Mouse (Mus musculus) lung, postnatal 14 days (tissue): Measurements from ENCODE around the gene Thsd4.
"Not testable (repeated sequence)": the region's sequence is repeated elsewhere in the genome, so short reads cannot be mapped to it uniquely, and the experiment has no call there.

Experiments used
- DNase-seq: peaks from one replicate; pipeline ENCODE4 v3.0.0; 2021

Thsd4 gene

DNA sequence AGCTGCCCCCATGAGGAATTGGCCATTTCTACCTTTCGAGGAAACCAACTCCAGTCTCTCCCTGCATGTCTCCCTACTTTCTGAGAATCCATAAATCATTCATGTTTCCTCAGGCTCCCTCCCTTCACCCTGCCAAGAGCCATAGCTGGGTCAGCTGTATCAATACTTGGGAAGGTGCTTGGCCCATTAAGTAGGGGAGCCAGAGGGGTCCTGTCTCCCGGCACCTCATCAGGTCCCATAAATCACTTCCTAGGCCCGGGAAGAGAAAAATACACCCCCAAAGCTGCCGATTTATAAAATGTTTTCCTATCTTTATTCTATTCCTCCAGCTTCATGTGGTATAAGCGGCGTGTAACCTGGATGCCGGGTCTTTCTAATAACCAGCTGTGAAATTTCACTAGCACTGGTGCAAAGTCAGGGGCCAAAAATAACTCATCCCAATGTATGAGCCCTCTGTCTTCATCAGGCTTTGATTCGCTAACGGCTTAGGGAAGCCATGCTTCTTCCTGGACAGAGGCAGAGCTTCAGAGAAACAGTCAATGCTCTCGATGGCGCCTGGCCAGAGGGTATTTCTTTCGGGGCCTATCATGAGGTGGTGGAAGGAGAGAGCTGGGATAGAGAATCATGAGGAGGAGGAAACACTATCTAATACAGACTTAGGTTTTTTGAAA lies 323.2 kb downstream of the Thsd4 start:
- peak; percentile 38 for DNase-seq

DNA sequence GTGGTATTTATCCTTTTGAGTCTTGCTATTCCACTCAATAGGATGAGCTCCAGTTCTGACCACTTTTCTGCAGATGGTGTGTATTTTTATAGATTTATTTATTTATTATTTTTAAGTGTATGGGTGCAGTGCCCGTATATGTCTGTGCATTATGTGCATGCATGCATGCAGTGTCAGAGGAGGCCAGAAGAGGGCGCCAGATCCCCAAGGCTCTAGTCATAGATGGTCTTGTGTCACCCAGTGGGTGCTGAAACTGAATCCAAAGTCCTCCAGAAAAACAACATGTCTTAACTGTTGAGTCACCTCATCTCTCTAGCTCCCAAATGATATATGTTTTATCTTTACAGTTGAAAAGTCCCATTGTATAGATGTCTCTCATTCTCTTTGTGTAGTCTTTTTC lies 326.3 kb downstream of the Thsd4 start:
- DNase-seq = no peak

DNA sequence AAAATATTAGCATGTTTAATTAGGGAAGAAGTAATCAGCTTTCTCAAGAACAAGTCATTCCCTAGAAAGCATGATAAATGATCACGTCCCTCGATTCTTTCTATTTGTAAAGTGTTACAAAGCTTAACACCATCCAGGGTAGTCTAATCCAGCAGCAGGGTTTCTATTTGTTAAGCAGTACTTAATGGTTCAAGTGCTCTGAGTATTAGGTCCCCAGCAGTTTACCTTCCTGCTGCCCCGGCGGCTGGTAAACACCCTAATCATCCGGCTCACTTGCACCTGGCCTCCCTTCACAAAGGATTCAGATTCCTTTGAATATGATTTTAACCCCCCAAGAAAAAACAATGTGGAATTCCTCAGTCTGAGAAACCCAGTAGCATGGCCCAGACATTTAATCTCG lies 326.9 kb downstream of the Thsd4 start:
- no peak for DNase-seq

DNA sequence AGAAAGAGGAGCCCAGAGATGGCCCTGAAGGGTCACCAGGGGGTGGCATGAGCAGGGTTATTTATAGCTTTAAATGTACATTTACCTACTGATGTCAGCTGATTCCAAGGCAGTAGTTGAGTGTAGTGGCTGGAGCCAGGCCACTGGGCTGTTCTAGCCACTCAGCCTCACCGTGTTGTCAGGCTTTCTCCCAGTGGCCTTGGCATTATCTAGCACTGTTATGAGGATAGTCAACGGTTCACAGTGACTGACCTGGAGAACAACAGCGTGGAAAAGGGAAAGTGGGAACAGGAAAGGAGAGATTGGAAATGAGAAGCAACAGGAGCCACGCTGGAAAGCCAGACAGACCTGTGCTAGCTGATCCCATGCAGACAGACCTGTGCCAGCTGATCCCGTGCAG lies 329.5 kb downstream of the Thsd4 start:
- no peak for DNase-seq

DNA sequence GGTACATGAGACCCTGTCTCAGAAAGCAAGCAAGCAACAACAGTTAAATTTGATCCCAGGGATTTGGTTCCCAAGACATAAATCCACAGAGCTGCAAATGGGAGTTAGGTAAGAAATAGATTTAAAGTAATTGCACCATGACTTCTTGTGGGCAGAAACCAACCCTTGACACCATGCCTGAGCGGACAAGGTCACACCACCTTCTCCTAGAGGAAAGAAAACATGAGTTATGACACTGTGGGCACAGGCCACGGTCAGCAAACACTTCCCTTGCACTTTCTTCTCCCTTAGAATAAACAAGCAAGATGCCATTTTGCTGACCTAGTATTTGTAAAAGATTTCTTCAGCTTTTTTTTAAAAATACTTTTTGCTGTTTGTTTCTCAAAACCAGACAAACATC lies 334.4 kb downstream of the Thsd4 start:
- DNase-seq = peak; percentile 10

DNA sequence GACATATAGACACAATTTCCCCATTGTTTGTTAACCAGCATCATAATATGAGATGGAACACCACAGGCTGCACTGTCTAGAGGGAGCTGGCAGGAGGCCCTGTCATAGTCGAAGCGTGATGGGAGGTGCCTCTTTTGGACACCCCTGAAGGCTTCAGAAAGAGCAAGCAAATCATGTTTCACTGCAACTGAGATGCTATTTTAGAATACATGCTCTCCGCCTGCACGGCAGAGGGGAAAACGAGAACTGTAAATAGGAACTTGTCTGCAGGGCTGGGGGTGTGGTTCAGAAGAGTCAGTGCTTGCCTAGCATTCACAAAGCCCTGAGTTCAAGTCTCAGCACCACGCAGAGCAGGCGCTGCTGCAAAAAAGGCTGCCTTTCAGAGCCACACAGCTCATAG lies 334.9 kb downstream of the Thsd4 start:
- no peak for DNase-seq

DNA sequence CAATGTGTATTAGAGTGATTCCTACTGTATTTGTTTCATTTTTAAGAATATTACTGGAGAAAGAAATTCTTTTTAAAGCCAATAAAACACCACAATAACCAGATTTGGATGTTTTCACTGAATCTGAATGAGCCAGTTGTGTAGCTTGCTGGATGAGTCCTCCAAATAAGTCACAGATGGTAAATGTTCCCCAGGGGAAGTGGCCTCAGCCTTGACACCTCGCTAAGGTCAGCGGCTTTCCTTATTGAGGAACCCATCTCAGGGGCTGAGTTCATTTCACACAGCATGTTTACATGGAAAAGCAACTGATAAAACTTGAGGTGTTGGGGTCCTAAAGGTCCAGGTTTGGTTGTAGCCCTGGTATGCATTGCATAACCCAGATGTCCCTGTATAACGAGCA lies 337.8 kb downstream of the Thsd4 start:
- no peak for DNase-seq

DNA sequence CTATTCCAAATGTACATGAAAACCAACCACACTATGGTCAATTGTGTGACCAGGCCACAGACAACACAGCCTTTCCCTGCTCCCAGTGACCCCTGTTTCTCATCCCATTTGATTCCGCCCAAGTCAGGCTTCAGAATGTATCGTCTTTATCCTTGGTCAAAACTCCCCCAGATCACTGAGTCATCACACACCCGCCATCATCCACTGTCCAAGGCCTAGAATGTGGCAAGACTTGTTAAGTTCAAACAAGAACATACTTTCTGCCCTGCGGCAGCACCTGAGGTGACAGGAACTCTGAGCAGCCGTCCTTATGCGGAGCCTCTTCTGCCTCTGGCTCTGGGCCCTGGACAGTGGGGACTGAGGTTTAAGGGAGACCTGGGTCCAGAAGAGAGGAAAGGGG lies 339.5 kb downstream of the Thsd4 start:
- no peak for DNase-seq

DNA sequence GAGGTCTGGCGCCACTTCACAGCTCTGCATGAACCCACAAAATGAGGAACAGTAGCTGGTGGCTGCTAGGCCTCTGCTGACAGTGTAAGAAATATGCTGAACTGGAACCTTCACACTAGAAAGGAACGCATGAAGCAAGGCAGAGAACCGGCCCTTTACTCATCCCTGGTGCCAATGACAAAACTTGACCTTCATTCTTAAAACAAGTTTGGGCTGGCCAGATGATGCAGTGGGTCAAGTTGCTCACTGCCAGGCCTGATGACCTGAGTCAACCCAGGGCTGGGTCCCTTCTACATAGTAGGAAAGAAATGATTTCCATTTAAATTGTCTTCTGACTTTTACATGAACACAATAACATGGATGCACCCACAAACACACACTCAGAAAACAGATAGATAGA lies 340.9 kb downstream of the Thsd4 start:
- DNase-seq = no peak

DNA sequence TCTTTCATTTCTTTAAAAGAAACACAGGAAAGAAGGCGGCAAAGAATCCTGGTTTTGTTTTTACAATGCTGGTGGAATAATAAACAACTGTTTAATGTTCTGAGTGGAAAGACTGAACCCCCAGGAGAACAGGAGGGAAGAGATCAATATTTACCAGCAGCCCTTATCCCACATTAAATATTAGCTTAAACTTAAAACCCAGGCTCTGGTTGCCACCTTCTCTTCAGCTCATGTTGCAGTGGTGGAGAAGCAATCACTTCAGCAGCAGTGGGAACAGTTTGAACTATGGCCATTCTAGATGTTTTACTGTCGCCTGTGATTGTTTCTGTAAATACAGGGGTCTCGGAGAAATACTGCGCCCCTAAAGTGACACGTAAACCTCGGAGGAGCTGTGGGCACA lies 341.7 kb downstream of the Thsd4 start:
- DNase-seq = no peak

DNA sequence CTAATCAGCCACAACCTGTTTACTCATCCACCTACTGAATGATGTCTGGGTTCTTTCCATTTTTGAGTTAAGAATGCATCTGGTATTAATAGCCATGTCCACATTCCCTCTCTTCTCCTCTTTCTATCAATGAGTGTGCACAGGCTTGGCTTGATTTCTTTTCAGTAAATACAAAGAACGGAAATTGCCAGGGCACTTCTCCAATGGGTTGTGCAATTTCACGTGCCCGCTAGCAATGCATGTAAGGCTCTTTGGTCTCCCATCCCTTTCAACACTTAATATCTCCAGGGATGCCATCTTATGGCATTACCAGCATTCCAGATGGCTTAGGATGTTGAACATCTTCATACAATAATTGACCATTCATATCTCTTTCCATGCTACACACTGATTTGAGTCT lies 345.5 kb downstream of the Thsd4 start:
- peak; percentile 10 for DNase-seq

DNA sequence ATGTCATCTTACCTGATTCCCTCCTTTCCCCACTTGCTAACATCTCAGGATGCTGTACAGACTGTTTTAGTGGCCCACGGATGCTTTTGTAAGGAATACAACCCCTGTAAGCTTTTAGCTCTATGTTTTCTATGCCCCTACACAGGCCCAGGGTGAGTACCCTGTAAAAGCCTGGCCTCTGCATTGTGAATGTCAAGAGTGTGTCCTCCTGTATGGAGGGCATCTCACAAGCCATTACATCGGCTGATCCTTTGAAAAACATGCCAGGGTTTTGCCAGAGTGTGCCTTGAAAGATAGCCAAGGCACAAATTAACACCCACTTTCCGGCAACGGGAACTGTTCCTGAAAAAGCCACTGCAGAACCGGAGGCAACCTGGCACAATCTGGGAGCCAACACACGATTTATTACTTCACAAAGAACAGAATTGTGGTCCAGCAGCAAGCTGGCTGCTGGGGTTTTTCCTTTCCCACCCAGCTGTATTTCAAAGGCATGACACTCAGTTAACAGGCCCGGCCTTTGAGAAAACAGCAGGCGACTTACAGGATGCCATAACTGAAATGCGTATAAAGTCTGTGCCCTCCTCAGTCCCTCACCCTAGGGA lies 349.3 kb downstream of the Thsd4 start:
- DNase-seq = not testable (repeated sequence)

DNA sequence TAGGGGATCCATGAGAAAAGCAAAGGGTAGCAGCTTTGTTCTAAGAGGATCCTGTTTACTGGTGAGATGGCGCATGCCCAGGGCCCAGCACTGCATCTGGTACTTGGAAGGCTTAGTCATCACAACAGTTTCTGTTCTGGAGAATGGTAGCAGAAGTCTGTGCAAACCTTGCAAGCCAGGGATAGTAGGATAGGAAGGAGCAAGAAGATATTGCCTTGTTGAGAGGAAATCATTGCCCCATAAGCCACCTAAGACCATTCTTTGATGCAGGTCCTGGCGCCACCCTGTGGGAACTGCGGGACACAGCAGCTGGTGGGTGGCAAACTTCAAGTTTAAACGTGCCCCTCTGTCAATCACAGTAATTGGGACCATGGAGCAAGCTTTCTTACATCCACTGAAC lies 354.9 kb downstream of the Thsd4 start:
- DNase-seq = no peak

DNA sequence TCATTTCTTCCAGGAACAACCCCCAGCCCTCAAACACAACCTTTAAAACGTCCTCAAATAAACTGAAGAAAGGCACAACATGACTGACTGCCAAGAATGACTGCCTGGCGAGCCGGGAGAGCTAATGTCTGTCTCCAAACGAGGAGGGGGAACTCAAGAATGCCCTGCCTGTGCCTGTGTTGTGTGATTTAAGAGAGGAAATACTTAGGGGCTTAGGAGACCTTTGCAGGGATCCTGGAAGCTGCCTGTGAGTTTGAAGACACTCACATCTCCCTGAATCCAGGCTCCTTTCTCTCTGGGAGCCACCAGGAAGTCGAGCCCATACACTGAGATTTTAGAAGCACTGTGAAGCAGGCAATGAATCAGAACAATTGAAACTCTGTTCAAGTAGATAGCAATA lies 361.0 kb downstream of the Thsd4 start:
- no peak for DNase-seq

DNA sequence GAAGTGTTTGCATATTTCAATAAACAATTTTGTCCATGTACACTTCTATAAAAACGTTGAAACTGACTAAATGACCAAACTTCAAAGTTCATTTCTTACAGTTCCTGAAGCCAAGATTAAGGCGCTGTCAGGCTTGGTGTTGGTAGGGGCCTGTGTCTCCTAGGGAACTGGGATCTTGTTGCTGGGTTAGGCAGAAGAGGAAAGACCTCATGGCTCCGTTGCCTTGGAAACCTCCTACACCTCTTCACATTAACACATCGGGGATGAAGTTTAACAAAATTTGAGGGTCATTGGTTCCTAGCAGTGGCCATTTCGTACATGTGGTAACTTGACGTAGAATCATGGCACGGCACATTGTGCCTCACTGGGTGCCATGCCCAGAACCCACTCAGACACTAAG lies 361.7 kb downstream of the Thsd4 start:
- no peak for DNase-seq

DNA sequence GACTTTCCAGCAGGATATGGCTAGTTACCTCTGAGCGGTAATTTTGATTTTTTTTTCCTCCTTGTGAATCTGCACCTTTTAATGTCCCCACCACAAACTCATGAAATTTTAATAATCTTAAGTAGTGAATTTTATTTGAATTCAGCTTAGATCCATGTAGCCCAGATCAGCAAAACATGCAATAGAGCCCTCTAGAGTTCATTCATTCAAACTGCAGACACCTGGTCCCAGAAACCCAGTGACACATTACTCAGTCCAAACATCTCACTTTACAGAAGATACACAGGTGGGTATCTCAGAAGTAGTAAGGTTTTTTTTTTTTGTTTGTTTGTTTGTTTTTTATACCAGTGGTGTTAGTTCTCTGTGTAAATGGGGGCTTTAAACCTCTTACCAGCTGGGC lies 368.9 kb downstream of the Thsd4 start:
- DNase-seq = no peak

DNA sequence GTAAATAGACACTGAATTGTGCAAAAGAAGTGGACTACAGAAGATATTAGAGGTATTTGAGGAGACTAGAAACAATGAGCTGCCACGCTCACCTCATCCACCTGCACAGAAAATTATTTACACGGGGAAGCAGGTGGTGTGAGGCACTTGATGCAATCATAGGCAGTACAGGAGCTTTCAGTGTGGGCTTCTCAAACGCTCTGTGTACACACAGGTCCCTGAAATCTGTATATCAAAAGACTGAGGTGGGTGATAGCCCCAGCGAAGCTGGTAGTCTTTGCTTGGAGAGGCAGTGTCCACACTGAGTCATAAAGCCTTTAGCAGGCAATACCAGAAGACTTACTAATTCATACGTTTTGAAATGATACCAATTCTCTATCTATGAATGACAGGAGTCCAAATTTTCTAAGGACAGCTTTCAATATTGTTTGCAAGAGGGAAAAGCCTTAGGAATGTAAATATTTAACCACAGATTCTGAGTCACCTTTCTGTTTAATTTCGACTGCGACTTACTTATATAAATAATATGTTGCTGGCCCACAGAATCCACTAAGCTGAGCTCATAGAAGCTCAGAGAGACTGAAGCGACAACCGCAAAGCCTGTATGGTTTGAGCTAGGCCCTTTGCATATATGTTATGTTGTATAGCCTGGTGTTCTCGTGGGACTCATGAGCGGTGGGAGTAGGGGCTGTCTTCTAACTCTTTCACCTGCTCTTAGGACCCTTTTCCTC lies 369.8 kb downstream of the Thsd4 start:
- no peak for DNase-seq

DNA sequence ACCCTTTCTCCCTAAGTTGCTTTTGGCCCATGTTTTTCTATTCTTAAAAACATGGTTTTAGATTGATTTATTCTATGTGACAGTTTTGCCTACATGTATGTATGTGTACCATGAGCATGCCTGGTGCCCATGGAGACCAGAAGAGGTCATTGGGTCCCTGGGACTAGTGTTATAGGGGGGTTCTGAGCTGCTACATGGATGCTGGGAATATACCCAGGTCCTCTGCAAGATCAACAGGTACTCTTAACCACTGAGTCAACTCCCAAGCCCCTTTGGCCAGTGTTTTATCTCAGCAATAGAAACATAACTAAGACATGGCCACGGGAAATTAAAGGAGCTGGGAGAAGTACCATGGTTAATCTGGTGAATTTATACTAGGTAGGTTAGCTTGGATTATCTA lies 371.3 kb downstream of the Thsd4 start:
- no peak for DNase-seq

DNA sequence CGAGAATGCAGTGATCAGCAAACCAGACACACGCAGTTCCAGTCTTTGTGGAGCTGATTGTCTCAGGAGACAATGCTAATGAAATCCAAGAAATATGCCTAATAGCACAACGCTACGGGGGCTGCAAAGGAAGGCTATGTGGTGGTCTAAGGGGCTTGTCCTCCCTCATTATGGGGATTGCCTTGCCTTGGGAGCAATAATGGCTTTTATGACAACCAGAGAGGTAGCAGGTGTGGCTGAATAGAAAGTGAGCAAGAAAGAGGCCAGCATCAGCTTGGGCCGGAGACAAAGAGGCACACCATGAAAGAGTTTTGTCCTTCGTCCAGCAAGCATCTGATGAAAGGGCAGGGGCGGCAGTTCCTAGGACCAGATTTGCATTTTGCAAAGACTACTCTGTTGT lies 372.9 kb downstream of the Thsd4 start:
- DNase-seq = no peak

DNA sequence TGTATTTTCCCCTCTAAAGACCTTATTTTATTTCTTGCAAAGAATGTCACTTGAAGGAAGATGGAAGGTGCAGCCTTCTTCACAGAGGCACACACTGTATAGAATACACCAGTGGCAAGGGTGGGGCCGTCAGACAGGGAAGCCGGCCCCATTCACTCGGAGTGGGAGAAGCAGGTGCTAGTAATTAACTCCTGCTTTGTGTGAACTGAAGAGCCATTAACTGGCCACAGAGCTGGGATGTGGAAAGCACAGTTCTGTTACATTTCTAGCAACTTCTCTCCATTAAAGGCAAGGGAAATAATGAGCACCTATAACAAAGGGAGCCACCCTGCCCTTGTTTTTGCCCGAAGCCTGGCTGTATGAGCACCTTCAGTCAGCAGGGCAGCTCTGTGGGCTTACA lies 374.4 kb downstream of the Thsd4 start:
- no peak for DNase-seq

DNA sequence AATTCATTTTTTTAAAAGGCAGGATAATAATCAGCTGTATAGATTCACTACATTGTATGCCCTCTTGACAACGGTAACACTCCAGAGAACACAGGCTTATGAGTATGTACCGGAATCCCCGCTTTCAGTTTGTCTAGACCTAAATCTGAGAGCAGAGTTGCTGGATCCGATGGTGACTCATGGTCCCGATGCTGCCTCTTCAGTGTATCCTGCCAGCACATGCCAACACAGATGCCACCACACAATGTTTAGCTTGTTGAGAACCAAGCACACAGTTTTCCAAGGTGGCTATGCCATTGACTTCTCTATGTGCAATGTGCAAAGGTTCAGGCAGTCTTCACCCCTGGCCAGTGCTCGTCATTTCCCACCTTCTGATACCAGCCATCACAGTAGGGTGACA lies 378.0 kb downstream of the Thsd4 start:
- no peak for DNase-seq

DNA sequence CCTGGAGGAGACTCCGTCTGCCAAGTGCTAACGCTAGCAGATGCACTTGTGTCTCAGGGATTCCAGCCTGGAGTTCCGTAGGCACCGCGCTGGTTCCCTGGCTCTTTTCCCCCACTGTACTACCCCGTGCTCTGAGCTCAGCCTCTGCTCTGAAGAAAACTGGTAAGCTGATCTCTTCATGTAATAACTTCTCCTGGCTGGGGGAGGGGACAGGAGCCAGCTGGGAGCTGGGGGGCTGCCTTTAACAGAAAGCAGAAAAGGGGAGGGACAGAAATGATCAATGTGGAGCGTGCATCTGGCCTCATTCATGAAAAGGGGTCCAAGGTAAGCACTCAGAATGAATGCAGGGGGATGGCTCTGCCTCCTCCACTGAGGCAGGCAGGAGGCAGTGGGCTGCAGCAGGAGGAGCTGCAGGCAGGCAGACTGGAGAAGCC lies 380.7 kb downstream of the Thsd4 start:
- DNase-seq = no peak

DNA sequence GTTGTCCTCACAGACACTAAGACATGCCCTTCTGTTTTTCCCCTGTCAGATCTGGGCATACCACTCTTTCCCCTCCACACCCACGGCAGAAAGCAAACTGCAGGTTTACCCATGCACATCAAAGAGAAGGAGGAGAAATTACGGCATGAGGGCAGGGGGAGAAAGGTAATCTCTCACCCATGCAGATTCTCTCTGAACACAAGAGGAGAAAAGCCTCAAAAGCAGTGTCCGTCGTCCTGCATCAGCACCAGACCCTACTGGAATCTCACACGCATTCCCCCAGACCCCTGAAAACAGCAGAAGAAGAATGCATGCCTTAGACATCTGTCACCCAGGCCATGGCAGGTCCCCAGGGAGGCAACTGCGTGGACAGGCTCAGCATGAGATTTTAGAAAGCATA lies 381.4 kb downstream of the Thsd4 start:
- no peak for DNase-seq

DNA sequence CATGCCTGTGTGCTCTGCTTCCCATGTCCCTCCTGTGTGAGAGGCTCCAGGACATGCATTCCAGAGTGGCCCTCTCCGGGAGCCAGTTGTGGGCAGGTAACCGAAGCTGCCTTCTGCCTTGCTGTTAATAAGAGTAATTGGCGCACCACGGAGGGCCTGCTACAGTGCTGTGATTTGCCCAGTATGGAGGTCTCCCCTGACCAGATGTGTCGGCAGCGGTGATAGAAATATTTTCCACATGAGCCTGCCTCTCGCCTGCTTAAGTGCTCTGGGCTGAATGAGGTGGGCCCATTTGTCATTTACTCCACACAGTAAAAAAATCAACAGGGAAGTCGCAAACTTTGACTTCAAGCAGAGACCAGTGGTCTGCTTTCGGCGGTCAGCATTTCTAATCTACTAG lies 382.4 kb downstream of the Thsd4 start:
- no peak for DNase-seq
